Mouse (Mus musculus) spleen, adult 2 months (tissue): ENCODE results near the gene Ptpn13. TPM values are rescaled to one million over a fixed set of nuclear protein-coding genes. Genes with fewer than 3 reads are reported as not detected.

Experiments
- DNase-seq, 2 experiments: peaks; one replicate each; pipeline versions ENCODE4 v3.0.0 to v3.0.0-alpha.2; 2012 to 2021; ENCODE audit warnings: low spot score in 2 of 2, low read depth in 1 of 2
- H3K27ac ChIP-seq: fragments of 200-500 bp; 2 replicates; pipeline ENCODE4 v1.5.1; 2012; ENCODE audit warnings: low read length, inconsistent platforms; ENCODE audit not compliant: insufficient read depth
- H3K27me3 ChIP-seq: fragments of 200-500 bp; 2 replicates; pipeline ENCODE4 v1.6.1; 2012; ENCODE audit warnings: mild to moderate bottlenecking, moderate library complexity, low read length, inconsistent platforms; ENCODE audit not compliant: control insufficient read depth, insufficient read depth
- H3K36me3 ChIP-seq: fragments of 200-500 bp; 2 replicates; pipeline ENCODE4 v1.6.1; 2012; ENCODE audit warnings: mild to moderate bottlenecking, low read length, inconsistent platforms; ENCODE audit not compliant: control insufficient read depth, insufficient read depth
- H3K4me1 ChIP-seq: fragments of 200-500 bp; 2 replicates; pipeline ENCODE4 v1.6.1; 2011; ENCODE audit warnings: inconsistent platforms; ENCODE audit not compliant: control insufficient read depth, insufficient read depth, insufficient read length
- H3K4me3 ChIP-seq: fragments of 200-500 bp; 2 replicates; pipeline ENCODE4 v1.5.1; 2011; ENCODE audit warnings: mild to moderate bottlenecking, inconsistent platforms; ENCODE audit not compliant: insufficient read depth, insufficient read length; ENCODE audit errors: extremely low read depth
- CTCF ChIP-seq: fragments of 200-500 bp; IDR thresholded peaks from 2 replicates; pipeline ENCODE4 v1.5.1; 2011; ENCODE audit warnings: mild to moderate bottlenecking, inconsistent platforms; ENCODE audit not compliant: insufficient read depth, insufficient read length, insufficient replicate concordance; ENCODE audit errors: extremely low read depth
- POLR2A ChIP-seq: fragments of 200-500 bp; IDR thresholded peaks from 2 replicates; pipeline ENCODE4 v1.6.1; 2011; ENCODE audit warnings: low read depth, low read length, inconsistent platforms
- WGBS: fragments of 180-500 bp; shearing (Covaris S2); methylation state at CpG from one replicate; pipeline ENCODE4 v1.1.7; 2018; 5-methylcytosine and 5-hydroxymethylcytosine counted together
- polyA plus RNA-seq: library from polyadenylated mRNA; depleted of rRNA; stranded (reverse); fragments of >200 nt; gene quantifications from 2 replicates; pipeline ENCODE4 v1.2.3, GENCODE M21; 2012

Ptpn13 gene
- polyA plus RNA-seq, 1 experiment = 1.8 TPM

- DNase-seq = no peak
- 94% methylated on average over 20 of the region's 20 CpGs for WGBS
- H3K4me3 ChIP-seq = no peak overlapping the region
- TF ChIP-seq POLR2A = no peak
- no peak for TF ChIP-seq CTCF
- no peaks in the 10 kb centered on the region for H3K27me3 ChIP-seq
- H3K36me3 ChIP-seq = no peaks in the 10 kb centered on the region
- no peak overlapping the region for H3K27ac ChIP-seq
- no peaks in the 10 kb centered on the region for H3K4me1 ChIP-seq
Measured at GRCm38 (mm10) chr5:103545381-103546000, 120.5 kb downstream of the Ptpn13 start.

- Histone ChIP-seq H3K27me3 (no peaks in the 10 kb centered on the region), H3K4me1 (no peaks in the 10 kb centered on the region), H3K27ac (no peak overlapping the region), H3K36me3 (0 out of 2 replicates have a peak, but pooled peaks cover 1% of the 10 kb centered on the region), H3K4me3 (no peak overlapping the region)
- TF ChIP-seq POLR2A (no peak), CTCF (no peak)
- no peak for DNase-seq
- WGBS = 93% methylated on average over 16 of the region's 16 CpGs
Measured at GRCm38 (mm10) chr5:103554769-103555168, 129.8 kb downstream of the Ptpn13 start.

GRCm38 (mm10) chr5:103560546-103560945 is 135.6 kb downstream of the Ptpn13 start:
- no peak for DNase-seq
- WGBS = 80% methylated on average over 9 of the region's 9 CpGs
- Histone ChIP-seq H3K27me3 (no peaks in the 10 kb centered on the region), H3K4me1 (no peaks in the 10 kb centered on the region), H3K36me3 (no peaks in the 10 kb centered on the region), H3K27ac (no peak overlapping the region), H3K4me3 (no peak overlapping the region)
- TF ChIP-seq CTCF (no peak), POLR2A (no peak)

GRCm38 (mm10) chr5:103568034-103568433 is 143.0 kb downstream of the Ptpn13 start:
- DNase-seq = no peak
- TF ChIP-seq CTCF (no peak), POLR2A (no peak)
- no peak overlapping the region for H3K4me3 ChIP-seq
- H3K27ac ChIP-seq = no peak overlapping the region
- no peaks in the 10 kb centered on the region for H3K27me3 ChIP-seq
- H3K4me1 ChIP-seq = no peaks in the 10 kb centered on the region
- H3K36me3 ChIP-seq = no peaks in the 10 kb centered on the region
- WGBS = 85% methylated on average over 4 of the region's 4 CpGs

GRCm38 (mm10) chr5:103569446-103569845 is 144.5 kb downstream of the Ptpn13 start:
- 87% methylated on average over 9 of the region's 9 CpGs for WGBS

GRCm38 (mm10) chr5:103579680-103580420 is 154.9 kb downstream of the Ptpn13 start:
- H3K4me1 ChIP-seq = no peaks in the 10 kb centered on the region
- DNase-seq = no peak

More at GRCm38 (mm10) chr5:103569446-103569845, 144.5 kb downstream of the Ptpn13 start:
- DNase-seq = no peak
- Histone ChIP-seq H3K27me3 (no peaks in the 10 kb centered on the region), H3K4me1 (no peaks in the 10 kb centered on the region), H3K27ac (no peak overlapping the region), H3K4me3 (no peak overlapping the region), H3K36me3 (no peaks in the 10 kb centered on the region)
- no peak for TF ChIP-seq CTCF
- TF ChIP-seq POLR2A = no peak

GRCm38 (mm10) chr5:103587219-103587618 is 162.2 kb downstream of the Ptpn13 start:
- DNase-seq = no peak
- Histone ChIP-seq H3K36me3 (no peaks in the 10 kb centered on the region), H3K4me3 (no peak overlapping the region), H3K27ac (no peak overlapping the region), H3K27me3 (no peaks in the 10 kb centered on the region), H3K4me1 (no peaks in the 10 kb centered on the region)
- no peak for TF ChIP-seq CTCF
- TF ChIP-seq POLR2A = no peak
- 81% methylated on average over 7 of the region's 7 CpGs for WGBS

More at GRCm38 (mm10) chr5:103579680-103580420, 154.9 kb downstream of the Ptpn13 start:
- H3K27ac ChIP-seq = no peak overlapping the region
- 67% methylated on average over 11 of the region's 11 CpGs for WGBS
- H3K4me3 ChIP-seq = no peak overlapping the region
- no peaks in the 10 kb centered on the region for H3K36me3 ChIP-seq
- no peak for TF ChIP-seq CTCF
- no peak for TF ChIP-seq POLR2A
- no peaks in the 10 kb centered on the region for H3K27me3 ChIP-seq
